Mouse (Mus musculus): ENCODE data around the gene Gm8439. TPM values are rescaled to one million over a fixed set of nuclear protein-coding genes. Genes with fewer than 3 reads are reported as not detected.

The Gm8439 gene
- total RNA-seq, 2 experiments from 2014 or later, result not detected

- no peak for DNase-seq
These were observed 23.9 kb downstream of the Gm8439 start for GRCm38 (mm10) chr4:120612304-120613080.

GRCm38 (mm10) chr4:120613691-120614329, 25.3 kb downstream of the Gm8439 start:
- DNase-seq, result peak; percentile 47

- DNase-seq, result no peak
These were observed 26.1 kb downstream of the Gm8439 start for GRCm38 (mm10) chr4:120614644-120615043.

GRCm38 (mm10) chr4:120615528-120616081, 27.1 kb downstream of the Gm8439 start:
- DNase-seq, result peak; percentile 38

- no peak for DNase-seq
These were observed 27.9 kb downstream of the Gm8439 start for GRCm38 (mm10) chr4:120616199-120617025.

GRCm38 (mm10) chr4:120627728-120628127, 39.2 kb downstream of the Gm8439 start:
- no peak for DNase-seq

GRCm38 (mm10) chr4:120630218-120630931, 41.8 kb downstream of the Gm8439 start:
- DNase-seq, result no peak

GRCm38 (mm10) chr4:120631828-120632227, 43.3 kb downstream of the Gm8439 start:
- DNase-seq, result no peak

GRCm38 (mm10) chr4:120635351-120635750, 46.8 kb downstream of the Gm8439 start:
- no peak for DNase-seq

GRCm38 (mm10) chr4:120641946-120642345, 53.4 kb downstream of the Gm8439 start:
- no peak for DNase-seq

GRCm38 (mm10) chr4:120643899-120644298, 55.4 kb downstream of the Gm8439 start:
- DNase-seq, result no peak

- DNase-seq, result peak; percentile 15
These were observed 61.0 kb downstream of the Gm8439 start for GRCm38 (mm10) chr4:120649369-120650207.

GRCm38 (mm10) chr4:120650208-120650592, 61.7 kb downstream of the Gm8439 start:
- DNase-seq, result no peak

GRCm38 (mm10) chr4:120655898-120656297, 67.4 kb downstream of the Gm8439 start:
- DNase-seq, result no peak

Other genes starting within 250 kb of the Gm8439 start
- 10 to 100 TPM; 39.0 to 39.8 TPM for gene Scmh1, start 183.5 kb upstream of the Gm8439 start, total RNA-seq (2021)
- under 1 TPM in 1 of 2 experiments, not detected in 1; 0.21 TPM for gene Slfnl1, start 56.5 kb upstream of the Gm8439 start, total RNA-seq (2021)
- gene Ctps, start 18.5 kb upstream of the Gm8439 start, total RNA-seq (2021), result 10 to 100 TPM; 19.7 to 24.4 TPM
- 10 to 100 TPM; 34.6 to 35.7 TPM for gene Cited4, start 77.8 kb downstream of the Gm8439 start, total RNA-seq (2021)
- gene Kcnq4, start 159.9 kb downstream of the Gm8439 start, total RNA-seq (2021), result 10 to 100 TPM; 20.2 to 22.3 TPM
- gene Nfyc, start 242.8 kb downstream of the Gm8439 start, total RNA-seq (2021), result 10 to 100 TPM; 47.2 to 55.8 TPM

Measured in gastrocnemius, postnatal 10 days (tissue).